Mouse (Mus musculus) urinary bladder, postnatal 4 days (tissue): Measurements from ENCODE around the gene Rhoq.

Experiments used
- DNase-seq, 2 experiments: peaks; one replicate each; pipeline ENCODE4 v3.0.0; 2021 to 2022; ENCODE audit warnings: low spot score in 2 of 2

Rhoq gene

GRCm38 (mm10) chr17:86963586-86963902 is 662 bp downstream of the Rhoq start:
- no peak for DNase-seq

GRCm38 (mm10) chr17:86964041-86964440 is 1.2 kb downstream of the Rhoq start:
- DNase-seq, result no peak

GRCm38 (mm10) chr17:86964502-86964901 is 1.6 kb downstream of the Rhoq start:
- peak; percentile 74 to 80 for DNase-seq

DNA sequence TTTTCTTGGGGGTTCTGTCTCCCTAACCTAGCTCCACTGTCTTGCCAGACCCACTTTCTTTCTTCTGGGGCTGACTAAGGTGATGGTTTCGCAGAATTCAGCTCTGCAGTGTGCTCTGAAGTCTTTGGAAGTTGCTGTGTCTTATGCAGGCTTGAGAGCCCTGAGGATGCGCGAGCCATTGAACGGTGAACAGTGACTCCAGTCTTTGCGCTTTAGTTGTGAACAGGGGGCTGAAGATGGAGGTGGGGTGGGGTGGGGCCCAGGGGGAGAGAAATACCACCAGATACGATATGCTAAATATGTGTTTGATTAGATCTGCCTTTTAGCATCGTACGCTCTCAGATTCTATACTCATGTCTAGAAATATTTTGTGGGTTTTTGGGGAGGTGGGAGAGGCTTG is 2.2 kb downstream of the Rhoq start:
- DNase-seq, result no peak

DNA sequence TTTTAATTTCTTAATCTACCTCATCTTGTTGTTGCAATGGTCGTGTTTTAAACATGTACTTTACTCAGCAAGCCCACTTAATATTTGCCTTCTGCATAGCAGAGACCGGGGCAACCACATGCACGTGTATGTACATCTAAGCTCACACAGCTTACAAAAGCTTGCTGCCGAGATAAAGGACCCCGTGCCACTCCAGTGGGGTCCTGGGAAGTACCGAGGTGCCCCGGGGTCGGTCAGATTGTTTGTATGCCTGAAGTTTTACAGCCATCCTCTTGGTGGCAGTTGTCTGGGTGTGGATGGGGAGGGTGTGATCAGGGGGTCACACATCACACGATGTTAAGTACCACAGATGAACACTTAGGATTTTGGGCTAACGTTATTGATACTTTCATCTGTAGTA is 3.2 kb downstream of the Rhoq start:
- no peak for DNase-seq

DNA sequence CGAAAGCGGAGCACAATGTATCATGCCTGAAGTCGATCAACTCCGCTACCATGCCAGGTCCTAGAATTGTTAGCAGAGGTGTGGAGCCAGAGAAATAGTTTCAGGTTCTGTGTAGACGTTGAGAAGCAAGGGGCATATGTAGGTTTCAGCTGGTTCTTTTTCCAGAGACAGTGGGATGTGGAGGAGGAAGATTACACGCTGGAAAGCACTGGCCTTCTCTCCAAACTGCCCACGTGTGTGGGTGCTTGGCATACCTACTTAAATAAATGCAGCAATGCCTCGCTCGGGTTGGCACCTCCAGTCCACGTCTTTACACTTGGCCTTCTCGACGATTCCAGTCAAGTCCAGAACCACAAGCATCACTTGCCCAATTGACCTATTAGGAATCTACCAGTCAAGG is 4.2 kb downstream of the Rhoq start:
- DNase-seq, result no peak

GRCm38 (mm10) chr17:86967536-86968525 is 4.9 kb downstream of the Rhoq start:
- no peak for DNase-seq

DNA sequence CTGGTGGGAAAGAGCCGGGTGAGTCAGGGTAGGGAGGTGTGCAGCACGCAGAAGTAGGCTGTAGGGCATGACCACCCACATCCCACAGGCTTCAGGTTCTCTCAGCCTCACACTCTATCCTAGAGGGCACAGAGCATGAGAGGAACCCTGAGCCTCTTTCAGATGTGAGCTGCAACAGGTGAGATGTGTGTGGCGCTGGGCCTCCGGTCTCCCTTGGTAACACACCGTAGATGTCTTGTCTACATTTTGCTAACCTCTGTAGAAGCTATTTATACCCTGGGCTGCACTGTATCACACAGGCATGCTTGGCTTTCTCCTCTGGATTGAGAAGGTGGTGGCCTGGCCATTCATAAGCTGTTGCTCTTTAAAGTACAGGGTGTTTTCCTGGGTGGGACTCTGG is 5.7 kb downstream of the Rhoq start:
- DNase-seq, result no peak

DNA sequence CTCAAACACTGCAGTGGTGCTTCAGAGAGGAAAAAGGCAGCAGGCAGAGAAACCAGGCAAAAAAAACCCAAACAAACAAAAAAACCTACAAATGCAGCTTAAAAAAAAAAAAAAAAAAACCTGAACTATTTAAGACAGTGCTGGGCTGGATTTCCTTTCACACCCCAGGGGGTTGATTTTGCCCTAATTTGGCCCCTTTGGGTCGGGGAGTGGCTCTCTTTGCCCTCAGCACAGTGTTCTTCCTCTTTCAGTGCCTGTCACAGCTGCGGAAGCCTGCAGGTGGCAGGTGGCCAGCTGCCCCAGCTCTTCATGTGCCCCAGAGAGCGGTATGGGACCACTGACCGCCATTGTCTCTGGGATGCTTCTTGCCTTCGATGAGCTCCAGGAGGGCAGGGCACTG is 6.7 kb downstream of the Rhoq start:
- no peak for DNase-seq

DNA sequence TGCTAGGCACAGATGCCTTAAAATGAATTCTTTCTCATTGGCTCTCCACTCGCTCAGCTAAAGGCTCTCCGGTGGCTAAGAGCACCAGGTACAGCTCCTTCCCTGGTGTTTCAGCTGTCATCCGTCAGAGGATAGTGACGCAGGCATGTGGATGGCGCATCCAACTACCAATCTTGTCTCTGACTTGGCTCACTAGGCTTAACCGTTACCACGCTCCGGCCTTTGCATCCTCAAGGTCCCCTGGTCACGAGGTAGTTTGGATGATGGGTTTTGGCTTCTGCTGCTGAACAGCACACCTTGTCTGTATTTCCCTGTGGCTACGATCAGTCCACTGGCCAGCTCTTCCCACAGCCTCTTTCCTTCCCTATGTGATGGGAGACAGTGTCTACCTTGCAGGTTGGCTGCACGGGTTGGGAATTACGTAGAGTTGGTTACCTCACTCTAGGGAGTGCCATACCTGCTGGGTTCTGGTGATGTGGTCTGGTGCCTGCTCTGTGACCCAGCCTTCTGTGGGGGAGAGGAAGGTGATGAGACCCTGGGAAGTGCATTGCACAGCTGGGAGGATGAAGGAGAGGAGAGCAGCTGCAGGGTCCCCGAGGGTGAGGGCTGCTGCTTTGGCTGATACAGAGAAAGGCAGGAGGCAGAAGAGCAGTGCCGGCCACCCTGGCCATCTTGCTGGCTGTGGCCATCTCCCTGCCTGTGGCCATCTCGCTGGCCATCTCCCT is 7.3 kb downstream of the Rhoq start:
- no peak for DNase-seq

GRCm38 (mm10) chr17:86971036-86971435 is 8.2 kb downstream of the Rhoq start:
- DNase-seq, result no peak

- DNase-seq, result no peak
Observed at GRCm38 (mm10) chr17:86971860-86972259, 9.0 kb downstream of the Rhoq start.

DNA sequence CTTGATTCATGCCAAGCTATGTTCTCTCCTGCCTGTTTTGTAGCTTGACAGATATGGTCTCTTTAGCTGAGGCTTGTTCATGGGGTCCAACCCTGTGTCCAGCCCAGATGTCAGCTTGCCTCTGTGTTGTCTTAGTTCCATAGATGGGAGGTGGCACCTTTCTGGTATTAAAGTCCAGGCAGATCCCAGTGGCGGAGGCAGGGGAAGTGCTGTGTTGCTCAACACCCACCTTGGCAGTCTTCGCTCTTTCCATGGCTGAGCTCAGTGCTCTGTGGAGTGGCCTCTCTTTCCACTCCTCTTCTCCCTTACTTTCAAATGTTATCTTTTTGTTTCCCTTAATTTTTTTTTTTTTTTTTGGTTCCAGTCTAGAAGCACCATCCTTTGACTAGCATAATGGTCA is 10.2 kb downstream of the Rhoq start:
- no peak for DNase-seq

- DNase-seq, result no peak
Observed at GRCm38 (mm10) chr17:86976387-86976786, 13.5 kb downstream of the Rhoq start.

- no peak for DNase-seq
Observed at GRCm38 (mm10) chr17:86978496-86978895, 15.6 kb downstream of the Rhoq start.

- no peak for DNase-seq
Observed at GRCm38 (mm10) chr17:86981205-86981604, 18.3 kb downstream of the Rhoq start.

DNA sequence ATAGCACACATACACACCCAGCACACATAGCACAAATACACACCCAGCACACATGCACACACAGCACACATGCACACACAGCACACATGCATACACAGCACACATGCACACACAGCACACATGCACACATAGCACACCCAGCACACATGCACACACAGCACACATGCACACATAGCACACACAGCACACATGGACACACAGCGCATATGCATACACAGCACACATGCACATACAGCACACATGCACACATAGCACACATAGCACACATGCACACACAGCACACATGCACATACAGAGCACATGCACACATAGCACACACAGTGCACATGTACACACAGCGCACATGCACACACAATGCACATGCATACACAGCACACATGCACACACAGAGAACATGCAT is 18.8 kb downstream of the Rhoq start:
- DNase-seq, result no peak

DNA sequence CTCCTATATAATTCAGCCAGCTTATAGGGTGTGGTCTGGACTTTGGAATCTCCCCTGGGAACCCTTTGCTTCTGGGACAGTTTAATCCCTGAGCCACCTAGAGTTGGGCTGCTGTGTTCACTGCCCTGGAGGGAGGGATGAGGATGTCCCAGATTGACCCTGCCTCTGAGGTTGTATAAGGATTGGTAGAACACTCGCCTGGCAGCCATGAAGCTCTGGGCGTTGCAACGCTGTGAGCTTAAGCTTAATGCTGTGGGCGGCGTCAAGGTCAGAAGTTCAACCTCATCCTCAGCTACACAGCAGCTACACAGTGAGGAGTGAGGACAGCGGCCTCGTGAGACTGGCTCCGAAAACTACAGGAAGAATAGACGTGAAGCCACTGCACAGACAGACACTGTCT is 19.6 kb downstream of the Rhoq start:
- DNase-seq, result peak in 1 of 2 experiments; percentile 47

- no peak for DNase-seq
Observed at GRCm38 (mm10) chr17:86986449-86987138, 23.7 kb downstream of the Rhoq start.

- DNase-seq, result no peak
Observed at GRCm38 (mm10) chr17:86988161-86988560, 25.3 kb downstream of the Rhoq start.

- no peak for DNase-seq
Observed at GRCm38 (mm10) chr17:86988601-86989184, 25.8 kb downstream of the Rhoq start.

DNA sequence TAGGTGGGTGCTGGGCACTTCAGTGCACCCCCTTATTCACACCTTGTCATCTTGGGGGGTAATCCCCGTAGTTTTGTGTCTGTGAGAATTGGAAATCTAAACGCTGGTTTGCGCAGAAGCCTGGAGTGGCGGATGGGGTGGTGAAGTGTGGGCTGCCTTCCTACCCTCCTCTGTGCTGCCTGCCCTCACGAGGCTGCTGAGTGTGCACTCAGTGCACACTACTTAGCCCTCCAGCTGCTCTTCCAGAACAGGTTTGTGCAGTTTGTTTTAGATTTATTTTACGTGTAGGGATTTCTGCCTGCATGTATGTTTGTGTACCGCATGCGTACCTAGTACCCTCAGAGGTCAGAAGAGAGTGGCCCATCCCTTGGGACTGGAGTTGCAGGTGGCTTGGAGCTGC is 28.4 kb downstream of the Rhoq start:
- no peak for DNase-seq
